Mouse (Mus musculus): Measurements from ENCODE around the gene Ano9.
A peak's percentile ranks its signal among the peaks of the same experiment; 100 is the strongest.

Ano9 gene

GRCm38 (mm10) chr7:141117636-141118035 is at the start of gene Ano9:
Gene Ano9, minus strand, starts transcription at chr7:141117806.
- DNase-seq, result peak; percentile 34

- DNase-seq, result peak; percentile 15
These were observed 47.2 kb upstream of the Ano9 start for GRCm38 (mm10) chr7:141164850-141165249.

- DNase-seq, result no peak
These were observed 46.8 kb upstream of the Ano9 start for GRCm38 (mm10) chr7:141164397-141164796.

GRCm38 (mm10) chr7:141155362-141155761 is 37.8 kb upstream of the Ano9 start:
- no peak for DNase-seq

- no peak for DNase-seq
These were observed 31.0 kb upstream of the Ano9 start for GRCm38 (mm10) chr7:141148639-141149038.

- no peak for DNase-seq
These were observed 29.4 kb upstream of the Ano9 start for GRCm38 (mm10) chr7:141147044-141147443.

GRCm38 (mm10) chr7:141146043-141146595 is 28.5 kb upstream of the Ano9 start:
- no peak for DNase-seq

- no peak for DNase-seq
These were observed 27.8 kb upstream of the Ano9 start for GRCm38 (mm10) chr7:141145403-141145802.

GRCm38 (mm10) chr7:141144650-141145049 is 27.0 kb upstream of the Ano9 start:
- no peak for DNase-seq

- DNase-seq, result no peak
These were observed 26.3 kb upstream of the Ano9 start for GRCm38 (mm10) chr7:141143861-141144260.

GRCm38 (mm10) chr7:141143112-141143511 is 25.5 kb upstream of the Ano9 start:
- peak; percentile 54 for DNase-seq

- no peak for DNase-seq
These were observed 23.7 kb upstream of the Ano9 start for GRCm38 (mm10) chr7:141141326-141141725.

- no peak for DNase-seq
These were observed 14.5 kb upstream of the Ano9 start for GRCm38 (mm10) chr7:141131904-141132755.

GRCm38 (mm10) chr7:141131024-141131820 is 13.6 kb upstream of the Ano9 start:
- peak; percentile 89 for DNase-seq

GRCm38 (mm10) chr7:141123517-141123856 is 5.9 kb upstream of the Ano9 start:
- DNase-seq, result no peak

- peak; percentile 96 for DNase-seq
These were observed 5.3 kb upstream of the Ano9 start for GRCm38 (mm10) chr7:141122689-141123516.

- DNase-seq, result peak; percentile 67
These were observed 4.6 kb upstream of the Ano9 start, which contains the start of gene Ptdss2 for GRCm38 (mm10) chr7:141122245-141122644. Gene Ptdss2, plus strand, starts transcription at chr7:141122382.

- DNase-seq, result peak; percentile 16
These were observed 3.5 kb upstream of the Ano9 start for GRCm38 (mm10) chr7:141121051-141121531.

- no peak for DNase-seq
These were observed 3.0 kb upstream of the Ano9 start for GRCm38 (mm10) chr7:141120605-141121004.

- no peak for DNase-seq
These were observed 1.9 kb upstream of the Ano9 start for GRCm38 (mm10) chr7:141119487-141119886.

GRCm38 (mm10) chr7:141115874-141116273 is 1.7 kb downstream of the Ano9 start:
- DNase-seq, result no peak

- no peak for DNase-seq
These were observed 14.4 kb downstream of the Ano9 start for GRCm38 (mm10) chr7:141103161-141103560.

Data from lung, postnatal 14 days (tissue).